Mouse (Mus musculus) frontal cortex, postnatal 36 days (tissue): ENCODE measurements around the gene Snx33.

Experiments
- DNase-seq, 2 experiments: peaks; one replicate each; pipeline ENCODE4 v3.0.0; 2022; ENCODE audit warnings: low spot score in 2 of 2

Snx33 gene

DNA sequence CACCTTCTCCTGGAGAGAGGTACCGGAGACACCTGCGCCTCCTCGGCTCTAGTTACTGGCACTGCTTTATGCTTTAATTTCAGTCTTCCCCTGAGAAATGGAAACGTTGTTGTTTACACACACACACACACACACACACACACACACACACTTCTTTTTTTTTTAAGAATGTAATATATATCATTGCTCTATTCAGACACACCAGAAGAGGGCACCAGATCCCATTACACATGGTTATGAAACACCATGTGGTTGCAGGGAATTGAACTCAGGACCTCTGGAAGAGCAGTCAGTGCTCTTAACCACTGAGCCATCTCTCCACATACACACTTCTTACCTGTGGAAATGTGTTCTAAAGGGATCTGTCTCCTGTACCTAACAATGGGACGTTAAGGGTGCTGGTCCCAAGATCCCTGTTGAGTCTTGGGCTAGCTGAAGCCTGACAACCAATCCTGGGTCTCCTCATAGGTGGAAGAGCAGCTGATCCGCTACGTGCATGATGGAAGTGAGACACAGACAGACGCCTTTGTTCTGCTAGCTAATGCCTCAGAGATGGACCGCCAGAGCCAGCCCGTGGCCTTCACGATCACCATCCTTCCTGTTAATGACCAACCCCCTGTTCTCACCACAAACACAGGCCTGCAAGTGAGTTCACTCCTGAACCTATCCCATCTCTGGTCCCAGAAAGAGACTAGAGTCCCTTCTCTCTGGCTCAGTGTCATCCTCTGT is 37.5 kb downstream of the Snx33 start:
- no peak for DNase-seq

DNA sequence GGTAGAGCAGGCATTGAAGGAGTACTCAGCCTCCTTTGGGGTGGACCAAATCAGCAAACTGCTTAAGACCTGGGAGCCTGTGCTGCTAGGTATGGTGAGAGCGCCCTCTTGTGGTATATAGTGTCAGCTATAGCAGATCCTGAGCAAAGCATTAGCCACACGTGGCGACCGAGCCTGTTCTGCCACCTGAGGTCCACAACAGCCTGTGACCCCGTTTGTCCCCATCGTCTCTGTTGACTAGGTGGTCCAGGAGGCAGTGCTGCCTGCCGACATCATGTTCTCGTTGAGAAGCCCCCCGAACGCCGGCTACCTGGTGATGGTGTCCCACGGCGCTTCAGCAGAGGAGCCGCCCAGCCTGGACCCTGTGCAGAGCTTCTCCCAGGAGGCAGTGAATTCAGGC is 38.4 kb downstream of the Snx33 start:
- DNase-seq, result peak; percentile 69 to 84

DNA sequence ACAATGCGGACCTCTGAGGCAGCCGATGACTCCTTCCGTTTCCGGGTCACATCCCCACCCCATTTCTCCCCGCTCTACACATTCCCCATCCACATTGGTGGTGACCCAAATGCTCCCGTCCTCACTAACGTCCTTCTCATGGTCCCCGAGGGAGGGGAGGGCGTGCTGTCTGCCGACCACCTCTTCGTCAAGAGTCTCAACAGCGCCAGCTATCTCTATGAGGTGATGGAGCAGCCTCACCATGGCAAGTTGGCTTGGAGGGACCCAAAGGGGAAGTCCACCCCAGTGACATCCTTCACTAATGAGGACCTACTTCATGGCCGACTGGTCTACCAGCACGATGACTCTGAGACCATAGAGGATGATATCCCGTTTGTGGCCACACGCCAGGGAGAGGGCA is 40.6 kb downstream of the Snx33 start:
- DNase-seq, result no peak

DNA sequence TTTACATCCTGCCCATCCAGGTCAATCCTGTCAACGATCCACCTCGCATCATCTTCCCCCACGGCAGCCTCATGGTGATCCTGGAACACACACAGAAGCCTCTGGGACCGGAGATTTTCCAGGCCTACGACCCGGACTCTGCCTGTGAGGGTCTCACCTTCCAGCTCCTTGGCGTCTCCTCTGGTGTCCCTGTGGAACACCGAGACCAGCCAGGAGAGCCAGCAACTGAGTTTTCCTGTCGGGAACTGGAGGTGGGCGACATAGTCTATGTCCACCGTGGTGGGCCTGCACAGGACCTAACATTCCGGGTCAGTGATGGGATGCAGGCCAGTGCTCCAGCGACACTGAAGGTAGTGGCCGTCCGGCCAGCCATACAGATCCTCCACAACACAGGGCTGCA is 41.6 kb downstream of the Snx33 start:
- DNase-seq, result no peak

DNA sequence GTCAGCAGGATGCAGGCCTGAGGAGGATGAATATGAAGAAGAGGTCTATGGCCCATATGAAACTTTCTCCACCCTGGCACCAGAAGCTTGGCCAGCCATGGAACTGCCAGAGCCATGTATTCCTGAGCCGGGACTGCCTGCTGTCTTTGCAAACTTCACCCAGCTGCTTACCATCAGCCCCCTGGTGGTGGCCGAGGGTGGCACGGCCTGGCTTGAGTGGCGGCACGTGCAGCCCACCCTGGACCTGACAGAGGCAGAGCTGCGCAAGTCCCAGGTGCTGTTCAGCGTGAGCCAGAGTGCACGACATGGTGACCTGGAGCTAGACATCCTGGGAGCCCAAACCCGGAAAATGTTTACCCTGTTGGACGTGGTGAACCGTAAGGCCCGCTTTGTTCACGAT is 42.1 kb downstream of the Snx33 start:
- no peak for DNase-seq

DNA sequence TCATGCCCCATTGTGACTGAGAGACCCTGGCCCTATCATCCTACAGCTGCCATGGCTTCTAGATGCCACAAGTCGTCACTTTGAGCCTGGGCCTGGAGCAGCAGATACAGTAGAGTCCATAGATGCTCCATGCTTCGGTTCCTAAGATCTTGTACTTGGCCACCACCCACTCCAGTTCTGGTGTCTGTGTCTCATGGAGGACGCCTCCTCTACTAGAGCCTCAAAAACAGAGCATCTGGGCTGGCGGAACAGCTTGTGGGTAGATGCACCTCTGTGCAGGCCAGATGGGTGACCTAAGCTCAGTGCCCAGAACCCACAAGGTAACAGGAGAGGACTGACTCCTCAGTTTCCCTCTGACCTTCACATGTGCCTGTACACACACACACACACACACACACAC is 43.8 kb downstream of the Snx33 start:
- no peak for DNase-seq

DNA sequence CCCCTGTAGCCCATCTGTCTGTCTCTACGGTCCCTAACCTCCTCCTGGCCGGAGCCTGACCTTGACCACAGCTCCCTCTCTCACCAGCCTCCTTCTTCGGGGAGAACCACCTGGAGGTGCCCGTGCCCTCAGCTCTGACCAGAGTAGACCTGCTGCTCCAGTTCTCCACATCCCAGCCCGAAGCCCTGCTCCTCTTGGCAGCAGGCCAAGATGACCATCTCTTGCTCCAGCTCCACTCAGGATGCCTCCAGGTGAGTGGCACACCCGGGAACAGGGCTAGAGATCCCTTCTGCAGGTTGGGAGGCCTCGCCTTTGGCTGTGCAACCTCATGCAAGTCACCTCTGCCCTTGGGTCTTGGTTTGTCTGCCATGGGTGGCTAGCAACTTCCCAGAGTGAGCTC is 44.7 kb downstream of the Snx33 start:
- DNase-seq, result no peak

DNA sequence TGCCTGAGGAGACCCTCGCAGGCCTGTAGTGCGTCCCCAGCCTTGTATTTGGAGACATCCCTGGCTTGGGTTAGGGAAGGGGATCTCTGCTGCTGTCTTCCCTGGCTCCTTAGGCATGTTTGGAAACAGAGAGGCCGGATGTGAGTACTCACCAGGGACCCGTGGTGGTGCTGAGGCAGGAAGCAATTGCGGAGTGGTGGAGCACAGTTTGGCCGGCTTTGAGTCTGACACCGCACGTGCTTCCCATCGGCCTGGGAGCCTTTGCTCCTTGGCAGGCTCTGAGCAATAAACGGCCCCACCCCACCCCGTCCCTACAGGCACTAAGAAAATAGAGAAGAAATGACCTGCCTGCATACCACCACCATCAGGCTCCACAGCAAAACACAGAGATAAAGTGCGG is 45.4 kb downstream of the Snx33 start:
- no peak for DNase-seq

DNA sequence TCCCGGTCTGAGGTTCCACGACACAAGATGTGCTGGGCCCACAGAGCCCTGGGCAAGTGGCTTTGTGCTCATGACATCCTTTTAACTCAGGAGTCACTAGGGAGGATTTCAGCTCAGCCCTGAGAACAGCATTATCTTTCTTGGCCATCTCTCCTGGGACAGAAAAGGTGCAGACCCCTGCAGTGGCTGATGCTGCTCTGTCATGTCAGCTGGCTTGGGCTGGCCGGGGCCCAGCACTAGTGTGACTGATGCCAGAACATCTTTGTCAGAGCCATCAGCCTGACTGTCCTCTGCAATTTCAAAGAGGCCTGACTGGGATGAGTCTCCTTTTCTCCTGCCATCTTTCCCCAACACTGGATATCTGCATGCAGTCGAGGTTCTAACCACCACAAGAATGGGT is 45.9 kb downstream of the Snx33 start:
- no peak for DNase-seq

DNA sequence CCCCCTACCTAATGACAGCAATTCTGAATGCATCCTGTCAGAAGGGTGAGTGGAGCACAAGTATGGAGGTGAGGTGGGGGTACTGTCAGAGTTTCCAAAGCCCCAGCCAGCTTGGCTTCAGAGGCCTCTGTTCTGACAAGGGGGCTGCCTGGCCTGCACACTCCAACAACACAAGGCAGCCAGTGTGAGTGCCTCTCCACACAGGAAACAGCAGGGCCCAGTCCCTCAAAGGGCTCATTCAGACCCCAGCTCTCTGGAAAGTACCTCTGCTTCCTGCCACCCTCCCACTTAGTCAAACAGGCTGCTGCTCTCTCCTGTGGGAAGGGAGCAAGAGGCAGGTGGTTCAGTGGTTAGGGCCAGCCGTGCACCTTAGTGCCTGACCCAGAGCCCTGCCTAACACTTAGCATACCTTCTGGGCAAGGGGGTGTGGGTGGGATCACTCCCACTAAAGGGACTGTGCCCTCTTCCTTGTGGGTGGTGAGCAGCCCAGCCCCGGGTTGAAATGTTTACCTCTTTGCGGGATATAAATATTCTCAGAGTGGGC is 46.6 kb downstream of the Snx33 start:
- DNase-seq, result no peak

DNA sequence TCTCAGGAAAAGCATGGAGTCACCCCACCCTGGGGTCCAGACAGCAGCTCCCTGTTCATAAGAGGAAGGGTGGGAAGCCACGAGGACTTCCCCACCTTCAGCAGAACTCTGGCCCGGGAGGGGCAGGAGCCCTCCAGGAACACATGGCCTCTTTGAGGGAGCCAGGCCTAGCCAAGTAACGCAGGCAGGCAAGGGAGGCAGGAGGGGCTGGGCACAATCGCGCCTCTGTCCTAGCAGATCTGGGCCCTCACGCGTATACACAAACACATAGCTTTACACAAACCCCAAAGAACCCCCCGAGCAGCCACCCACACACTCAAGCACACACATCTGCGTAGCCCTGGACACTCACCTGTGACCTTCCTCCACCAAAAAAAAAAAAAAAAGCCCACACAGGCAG is 47.4 kb downstream of the Snx33 start:
- DNase-seq, result no peak

DNA sequence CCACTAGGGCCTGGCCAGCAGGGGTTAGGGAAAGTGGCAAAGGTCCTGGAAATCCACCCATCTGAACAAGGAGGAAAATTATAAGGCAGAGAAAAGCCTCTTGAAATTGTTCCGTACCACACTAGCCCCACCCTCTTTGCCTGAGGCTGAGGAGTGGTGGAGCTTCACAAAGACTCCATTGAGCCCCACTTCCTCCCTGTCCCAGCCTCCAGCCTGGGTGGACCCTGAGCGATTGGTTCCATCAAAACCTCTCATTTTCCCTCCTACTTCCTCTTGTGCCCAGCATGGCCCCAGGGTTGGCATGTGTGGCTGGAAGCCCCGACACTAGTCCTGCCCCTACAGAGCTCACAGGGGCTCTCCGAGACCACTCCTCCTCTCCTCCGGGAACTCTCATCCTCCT is 50.9 kb downstream of the Snx33 start:
- DNase-seq, result no peak

DNA sequence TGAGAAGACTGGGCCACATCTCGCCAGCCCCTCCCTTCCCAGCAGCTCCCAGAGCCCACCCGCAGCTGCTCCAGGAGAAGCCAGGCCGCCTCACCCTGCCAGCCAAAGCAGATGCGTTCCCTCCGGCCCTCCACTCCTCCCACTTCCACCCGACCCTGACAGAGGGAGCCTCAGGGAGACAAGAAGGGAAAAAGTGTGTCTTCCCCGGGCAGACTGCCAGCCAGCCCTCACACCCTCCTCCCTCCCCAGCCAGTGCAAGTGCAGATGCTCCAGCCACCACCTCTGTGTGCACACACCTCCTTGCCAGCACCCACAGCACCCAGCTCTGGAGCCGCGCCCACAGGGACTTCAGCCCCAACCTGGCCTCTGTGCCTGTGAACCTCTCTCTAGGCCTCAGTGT is 51.4 kb downstream of the Snx33 start:
- DNase-seq, result peak in 1 of 2 experiments; percentile 35

DNA sequence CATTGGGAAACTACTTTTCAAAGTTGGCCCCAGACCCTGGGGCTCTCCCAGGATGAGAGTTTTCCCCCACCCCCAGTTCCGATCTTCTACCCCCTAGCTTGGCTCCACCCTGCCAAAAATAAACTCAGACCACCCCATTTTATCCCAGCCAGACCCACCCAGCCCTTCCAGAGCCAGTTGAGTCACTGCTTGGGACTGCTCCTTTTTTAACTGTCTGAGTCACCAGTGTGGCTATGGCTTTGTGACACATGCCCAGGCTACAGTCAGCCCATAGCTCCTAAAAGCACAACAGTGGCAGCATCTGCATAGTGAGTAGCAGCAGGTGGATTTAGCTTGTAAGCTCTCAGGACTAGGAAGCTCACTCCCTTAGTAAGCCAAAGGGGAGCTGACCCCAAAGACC is 55.1 kb downstream of the Snx33 start:
- no peak for DNase-seq

DNA sequence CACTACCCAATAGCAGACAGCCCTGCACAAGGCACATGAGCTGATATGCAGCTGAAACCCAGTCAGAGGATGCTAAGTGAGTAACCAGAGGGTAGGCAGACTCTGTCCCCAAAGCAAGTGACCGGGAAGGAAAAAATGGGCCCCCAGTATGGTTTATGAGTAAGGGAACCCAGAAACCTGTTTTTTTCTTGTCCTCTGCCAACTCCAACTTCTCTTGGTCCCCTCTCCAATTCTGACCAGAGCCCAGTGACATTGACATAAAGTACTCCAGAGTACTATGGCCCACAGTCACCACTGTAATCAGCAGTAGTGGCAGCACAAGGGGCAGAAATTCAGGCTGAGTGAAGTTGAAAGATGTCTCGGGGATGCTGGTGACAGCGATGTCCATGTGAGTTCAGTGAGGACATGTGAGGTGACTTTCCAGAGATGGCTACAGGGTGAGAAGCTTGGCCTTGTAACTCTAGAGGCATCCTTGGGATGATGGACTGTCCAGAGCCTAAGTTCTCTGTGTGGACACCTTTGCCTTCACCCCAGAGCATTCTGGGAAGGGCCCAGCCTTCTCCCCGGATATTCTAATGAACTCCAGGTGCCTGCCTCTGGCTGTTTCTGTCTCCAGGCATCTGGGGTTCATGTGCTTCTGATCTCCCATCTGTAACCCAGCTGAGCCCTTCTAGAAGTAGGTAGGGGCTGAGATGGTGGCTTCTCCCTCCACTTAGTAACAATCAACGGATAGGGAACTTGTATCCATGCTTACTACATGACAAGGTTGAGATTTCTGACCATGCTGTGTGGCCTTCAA is 55.9 kb downstream of the Snx33 start:
- DNase-seq, result no peak

DNA sequence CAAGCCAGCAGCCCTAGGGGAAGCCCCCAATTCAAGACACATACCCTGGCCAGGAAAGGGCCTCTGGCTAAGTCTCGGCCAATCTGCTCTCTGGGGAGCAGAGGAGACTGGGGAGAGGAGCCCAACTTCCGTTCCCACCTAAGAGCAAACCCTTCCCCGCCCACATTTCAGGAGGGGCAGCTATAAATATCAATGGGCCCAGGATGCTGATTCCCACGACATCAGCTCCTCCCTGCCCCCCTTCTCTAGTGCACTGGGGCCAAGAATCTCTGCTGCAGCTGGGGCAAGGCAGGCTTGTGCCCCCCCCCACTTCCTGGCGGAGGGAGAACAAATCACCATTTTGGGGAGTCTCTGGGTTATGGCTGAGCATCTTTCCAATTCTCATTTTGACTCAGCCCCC is 57.0 kb downstream of the Snx33 start:
- no peak for DNase-seq

DNA sequence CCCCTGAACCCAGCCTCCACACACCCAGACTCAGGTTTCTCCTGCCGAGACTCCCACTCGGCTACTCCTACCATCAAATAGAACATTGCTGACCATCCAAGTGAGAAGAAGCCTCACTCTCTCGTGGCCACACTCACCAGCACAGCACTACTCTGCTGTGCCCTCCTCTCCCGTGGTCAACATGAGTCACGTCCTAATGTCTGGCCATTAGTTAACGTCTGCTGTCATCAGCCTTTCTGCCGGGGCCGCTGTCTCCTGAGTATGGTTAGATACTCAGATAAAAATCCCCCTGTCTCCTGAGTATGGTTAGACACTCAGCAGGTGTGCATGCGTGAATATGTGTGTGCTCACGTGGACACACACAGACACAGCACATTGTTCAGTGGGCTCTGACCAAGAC is 57.4 kb downstream of the Snx33 start:
- DNase-seq, result no peak

DNA sequence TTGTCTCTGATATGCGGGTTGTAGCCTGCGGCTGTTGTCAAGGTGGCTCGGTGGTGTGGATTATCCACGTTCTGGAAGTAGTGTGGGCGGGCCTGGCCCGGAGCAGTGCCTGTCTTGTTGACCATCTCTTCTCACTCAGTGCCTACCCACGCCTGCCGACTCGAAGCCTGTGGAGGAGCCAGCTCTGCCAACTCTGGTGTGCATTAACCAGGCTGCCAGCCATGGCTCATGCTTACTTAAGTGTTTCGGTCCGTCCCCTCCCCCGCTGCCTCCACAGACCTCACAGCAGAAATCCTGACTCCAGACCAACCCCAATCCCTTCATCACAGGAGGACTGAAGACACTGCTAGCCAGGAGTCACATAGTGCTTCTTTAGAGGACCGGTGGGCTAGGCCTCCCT is 58.6 kb downstream of the Snx33 start:
- peak; percentile 82 to 89 for DNase-seq

DNA sequence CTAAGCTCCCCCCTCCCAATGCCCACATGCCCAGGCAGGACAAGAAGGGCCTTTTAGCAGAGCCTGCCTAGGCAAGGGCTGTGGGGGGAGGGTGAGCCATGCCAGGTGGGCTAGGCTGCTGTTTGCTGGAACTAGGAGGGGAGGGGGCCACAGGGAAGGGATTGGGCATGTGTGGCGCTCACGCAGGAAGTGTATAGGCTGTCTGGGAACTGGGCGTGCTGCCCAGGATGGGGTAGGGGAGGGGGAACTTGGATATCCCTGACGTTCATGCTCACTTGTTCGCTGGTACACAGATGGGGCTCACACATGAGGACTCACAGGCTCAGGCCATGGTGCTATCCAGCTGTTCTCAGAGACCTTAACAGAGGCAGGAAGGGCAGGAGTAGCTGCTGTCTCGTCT is 59.9 kb downstream of the Snx33 start:
- no peak for DNase-seq
